In genomic region chr1:145806390-145806948, GRCm38 (mm10) we compare ENCODE assay signal across 22 mouse cellular contexts.
DNase-seq lines count a peak whose midpoint lies in the region; ATAC-seq and TF ChIP-seq lines count a peak whose summit lies in the region.
"Had no signal": no experiment of that assay in that cellular context is flagged by ENCODE, and none has a peak within 500 bp of the region (broad histone marks: within the 10 kb centered on the region; RNA-seq: fewer than 3 reads in every experiment).

No protein-coding gene starts in this region.

- H3K36me3 ChIP-seq in hindbrain, embryonic 14.5 days (replicated peaks; ENCODE audit: control insufficient read depth, insufficient read depth): no peaks in the 10 kb centered on the region
- H3K36me3 ChIP-seq: heart, embryonic 15.5 days; limb, embryonic 15.5 days; midbrain, embryonic 15.5 days; neural tube, embryonic 15.5 days had no signal

- peak; percentile 4 for DNase-seq in kidney, postnatal 10 days
- DNase-seq in kidney, postnatal 4 days: no peak
- DNase-seq in cerebellum, adult 2 months: peak; percentile 80 to 90
- peak; percentile 90 to 93 for DNase-seq in cerebellum, postnatal 25 days
- DNase-seq in right cerebral cortex, postnatal 36 days (ENCODE audit: low spot score in 2 of 2): no peak
- no peak for DNase-seq in urinary bladder, adult 18-20 months (ENCODE audit: low spot score in 2 of 2)
- no peak for DNase-seq in hindbrain, embryonic 14.5 days (ENCODE audit: low spot score)
- DNase-seq: adrenal gland, adult 8-10 months; gastrocnemius, adult 2 months; heart, postnatal 36 days; layer of hippocampus, adult 9-11 months; lung, embryonic 14.5 days; right cerebral cortex, adult 18-20 months; thymus, adult 18-20 months had no signal

- no peak overlapping the region for H3K27ac ChIP-seq in cerebellum, adult 2 months (ENCODE audit: insufficient read depth, low read length)
- no peak overlapping the region for H3K27ac ChIP-seq in hindbrain, embryonic 14.5 days
- H3K27ac ChIP-seq: gastrocnemius, adult 2 months; heart, embryonic 15.5 days; limb, embryonic 15.5 days; liver, embryonic 14.5 days; midbrain, embryonic 15.5 days; neural tube, embryonic 15.5 days had no signal

- no peak overlapping the region for H3K4me2 ChIP-seq in hindbrain, embryonic 14.5 days (replicated peaks)
- H3K4me2 ChIP-seq: heart, embryonic 15.5 days; limb, embryonic 15.5 days; lung, embryonic 14.5 days; midbrain, embryonic 15.5 days; neural tube, embryonic 15.5 days had no signal

- no peak for TF ChIP-seq POLR2A in cerebellum, adult 2 months (IDR thresholded peaks at IDR 0.05; ENCODE audit: borderline replicate concordance, insufficient read depth, low read length)

- peak; percentile 99 for ATAC-seq in cerebellum, adult (ENCODE audit: insufficient number of reproducible peaks, low FRiP score, low TSS enrichment)
- no peak for ATAC-seq in hindbrain, embryonic 14.5 days (ENCODE audit: low FRiP score)
- ATAC-seq: intestine, postnatal 0 days; midbrain, embryonic 15.5 days had no signal

- TF ChIP-seq CTCF in cerebellum, adult 2 months (IDR thresholded peaks at IDR 0.05; ENCODE audit: borderline replicate concordance, insufficient read depth, low read depth, low read length): no peak

- no peak overlapping the region for H3K9ac ChIP-seq in hindbrain, embryonic 14.5 days
- H3K9ac ChIP-seq: heart, embryonic 15.5 days; limb, embryonic 15.5 days; liver, embryonic 14.5 days; lung, embryonic 14.5 days; midbrain, embryonic 15.5 days; neural tube, embryonic 15.5 days had no signal

- no peaks in the 10 kb centered on the region for H3K27me3 ChIP-seq in cerebellum, adult 2 months (ENCODE audit: control insufficient read depth, insufficient read depth, low read length)
- no peaks in the 10 kb centered on the region for H3K27me3 ChIP-seq in hindbrain, embryonic 14.5 days (ENCODE audit: control insufficient read depth, insufficient read depth, low read length)
- H3K27me3 ChIP-seq: heart, embryonic 15.5 days; limb, embryonic 15.5 days; megakaryocyte, embryonic 14.5 days; midbrain, embryonic 15.5 days; neural tube, embryonic 15.5 days had no signal

- H3K4me3 ChIP-seq in cerebellum, adult 2 months (replicated peaks; ENCODE audit: insufficient read depth, low read depth, low read length): no peak overlapping the region
- no peak overlapping the region for H3K4me3 ChIP-seq in hindbrain, embryonic 14.5 days (replicated peaks; ENCODE audit: low read length)
- H3K4me3 ChIP-seq: gastrocnemius, adult 2 months; heart, embryonic 15.5 days; limb, embryonic 15.5 days; megakaryocyte, embryonic 14.5 days; midbrain, embryonic 15.5 days; neural tube, embryonic 15.5 days had no signal

- no peaks in the 10 kb centered on the region for H3K9me3 ChIP-seq in hindbrain, embryonic 14.5 days (ENCODE audit: control insufficient read depth, low read length)
- H3K9me3 ChIP-seq: heart, embryonic 15.5 days; limb, embryonic 15.5 days; midbrain, embryonic 15.5 days; neural tube, embryonic 15.5 days had no signal

- 13% methylated on average over 8 of the region's 8 CpGs for WGBS in cerebellum, adult 2 months
- WGBS in hindbrain, embryonic 14.5 days: 85% methylated on average over 8 of the region's 8 CpGs

- H3K4me1 ChIP-seq in cerebellum, adult 2 months (ENCODE audit: control insufficient read depth, insufficient read depth, low read length): peaks cover 3% of the 10 kb centered on the region; the same call in 1 of the 2 replicates
- H3K4me1 ChIP-seq in hindbrain, embryonic 14.5 days (replicated peaks; ENCODE audit: control insufficient read depth, insufficient read depth, low read length): no peaks in the 10 kb centered on the region
- H3K4me1 ChIP-seq: heart, embryonic 15.5 days; limb, embryonic 15.5 days; megakaryocyte, embryonic 14.5 days; midbrain, embryonic 15.5 days; neural tube, embryonic 15.5 days had no signal

Comparison
In these comparisons a context has a peak if more than half of its experiments do, and no peak if none do; other contexts are left out.
1. DNase-seq: peak in kidney, postnatal 10 days (single experiment), cerebellum, adult 2 months (2 of 2) and cerebellum, postnatal 25 days (2 of 2); none in kidney, postnatal 4 days (0 of 2), right cerebral cortex, postnatal 36 days (0 of 2), urinary bladder, adult 18-20 months (0 of 2) and hindbrain, embryonic 14.5 days (single experiment).